Mouse (Mus musculus): ENCODE results near the gene Ggact. TPM values are rescaled to one million over a fixed set of nuclear protein-coding genes. Genes with fewer than 3 reads are reported as not detected.

The Ggact gene
- polyA plus RNA-seq, 1 experiment: 20.2 TPM

DNA sequence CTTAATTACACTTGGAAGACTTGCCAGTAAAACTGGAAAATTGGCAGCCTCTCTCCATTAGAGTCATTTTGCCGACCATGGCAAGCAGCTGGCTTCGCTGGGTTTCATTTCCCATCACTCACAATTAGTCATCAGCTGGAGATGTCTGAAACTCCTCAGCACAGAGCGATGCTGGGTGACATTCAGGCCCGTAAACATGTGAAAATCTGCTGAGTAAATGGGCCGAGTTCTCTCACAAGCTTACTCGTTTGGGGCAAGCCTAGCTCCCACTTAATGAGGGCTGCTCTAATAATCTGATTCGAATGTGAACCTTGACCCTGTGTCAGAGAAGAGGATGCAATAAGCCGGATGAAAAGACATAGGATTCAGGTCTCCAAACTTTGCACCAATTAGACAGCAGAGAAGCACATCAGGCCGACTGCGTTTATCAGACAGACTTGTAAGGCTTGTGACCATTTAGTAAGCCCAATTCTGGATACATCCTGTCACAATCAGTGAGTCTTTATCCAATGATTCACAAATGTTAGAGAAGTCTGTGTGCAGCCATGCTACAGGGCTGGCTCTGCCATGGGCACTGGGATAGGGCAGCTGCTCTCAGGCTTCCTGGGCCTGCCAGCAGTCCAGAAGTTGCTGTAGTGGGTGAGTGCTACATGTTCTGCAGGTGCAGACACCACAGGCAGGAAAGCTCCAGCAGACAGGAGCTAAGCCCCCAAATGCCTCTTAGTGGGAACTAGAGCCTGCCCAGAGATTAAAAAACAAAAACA lies 29.6 kb downstream of the Ggact start:
- Histone ChIP-seq H3K27ac (ENCODE audit: insufficient read depth, low read depth, low read length) (no peak overlapping the region), H3K4me1 (ENCODE audit: control insufficient read depth, insufficient read depth, low read length) (peaks cover 5% of the 10 kb centered on the region), H3K4me3 (ENCODE audit: insufficient read depth, low read length) (no peak overlapping the region)
- TF ChIP-seq CTCF (IDR thresholded peaks at IDR 0.05; ENCODE audit: low read depth, low read length): no peak
- no peak for TF ChIP-seq POLR2A (IDR thresholded peaks at IDR 0.05; ENCODE audit: borderline replicate concordance, low read depth, low read length)

DNA sequence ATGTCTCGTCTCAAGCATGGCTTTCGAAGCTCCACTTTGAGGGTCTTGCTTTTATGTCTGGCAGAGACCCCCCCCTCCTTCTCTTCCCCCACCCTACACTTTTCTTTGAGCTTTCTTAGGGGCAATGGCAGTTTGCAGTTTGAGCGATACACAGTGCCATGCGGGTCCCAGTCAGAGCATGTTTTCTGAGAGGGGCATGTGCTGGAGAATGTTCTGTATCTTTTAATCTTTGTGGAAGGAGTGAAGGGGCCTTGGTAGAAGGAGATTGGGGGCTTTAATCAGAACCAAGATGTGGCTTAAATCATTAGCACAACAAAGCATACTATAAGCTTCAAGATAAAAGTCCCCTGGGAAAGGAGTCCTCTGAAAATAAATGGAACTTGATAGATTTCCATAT lies 30.1 kb downstream of the Ggact start:
- TF ChIP-seq POLR2A (IDR thresholded peaks at IDR 0.05; ENCODE audit: borderline replicate concordance, low read depth, low read length): no peak
- no peak for TF ChIP-seq CTCF (IDR thresholded peaks at IDR 0.05; ENCODE audit: low read depth, low read length)
- no peak overlapping the region for H3K4me3 ChIP-seq (ENCODE audit: insufficient read depth, low read length)
- peaks cover 5% of the 10 kb centered on the region for H3K4me1 ChIP-seq (ENCODE audit: control insufficient read depth, insufficient read depth, low read length)
- no peak overlapping the region for H3K27ac ChIP-seq (ENCODE audit: insufficient read depth, low read depth, low read length)

DNA sequence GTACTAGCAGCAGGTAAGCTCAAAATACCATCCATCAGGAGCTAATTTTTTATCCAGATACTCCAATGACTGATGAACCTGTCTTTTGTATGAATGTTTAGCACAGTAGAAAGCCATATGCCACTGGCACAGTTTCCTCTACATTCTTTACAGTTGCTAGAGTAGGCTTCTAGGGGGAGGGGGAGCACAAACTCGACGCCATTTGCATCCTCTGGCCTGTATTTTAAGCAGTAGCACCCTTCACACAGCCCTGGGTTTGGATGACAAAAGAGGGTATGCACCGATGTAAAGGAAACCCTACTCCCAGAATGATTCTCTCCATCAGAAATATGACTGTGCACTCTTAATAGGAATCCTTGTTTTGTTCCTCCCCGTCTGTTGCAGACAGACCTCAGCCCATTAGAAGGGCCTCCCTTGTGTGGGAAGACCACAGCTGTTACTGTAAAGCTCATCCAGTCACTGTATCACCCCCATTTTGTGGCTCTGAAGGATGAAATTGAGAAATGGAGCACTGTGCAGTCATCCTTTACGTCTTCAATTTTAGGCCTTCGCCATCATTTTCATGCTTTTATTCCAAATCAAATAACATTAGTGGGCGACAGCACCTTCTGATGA lies 30.7 kb downstream of the Ggact start:
- peaks cover 5% of the 10 kb centered on the region for H3K4me1 ChIP-seq (ENCODE audit: control insufficient read depth, insufficient read depth, low read length)
- H3K4me3 ChIP-seq (ENCODE audit: insufficient read depth, low read length): no peak overlapping the region
- H3K27ac ChIP-seq (ENCODE audit: insufficient read depth, low read depth, low read length): no peak overlapping the region
- TF ChIP-seq CTCF (IDR thresholded peaks at IDR 0.05; ENCODE audit: low read depth, low read length): no peak
- TF ChIP-seq POLR2A (IDR thresholded peaks at IDR 0.05; ENCODE audit: borderline replicate concordance, low read depth, low read length): no peak

DNA sequence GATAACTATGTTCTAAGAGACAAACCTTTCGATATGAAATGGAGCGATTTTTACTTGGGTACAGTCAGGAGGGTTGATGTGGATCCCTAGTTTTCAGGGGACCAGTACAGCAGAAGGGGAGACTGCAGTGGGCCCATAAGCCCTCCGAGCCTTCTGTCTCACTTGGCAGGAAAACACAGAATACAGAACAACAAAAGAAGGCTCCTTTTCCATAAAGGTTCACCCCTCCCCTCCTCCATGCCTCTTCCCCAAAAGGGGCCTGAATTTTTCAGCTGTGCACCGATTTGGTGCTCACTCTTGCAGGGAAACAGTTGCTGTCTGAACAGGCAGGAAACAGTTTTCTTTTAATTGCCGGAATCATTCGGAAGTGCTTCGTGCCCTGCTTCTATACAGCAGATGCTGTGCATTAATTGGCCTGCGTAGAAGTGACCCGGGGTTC lies 31.3 kb downstream of the Ggact start:
- no peak overlapping the region for H3K4me3 ChIP-seq (ENCODE audit: insufficient read depth, low read length)
- H3K27ac ChIP-seq (ENCODE audit: insufficient read depth, low read depth, low read length): no peak overlapping the region
- H3K4me1 ChIP-seq (ENCODE audit: control insufficient read depth, insufficient read depth, low read length): peaks cover 5% of the 10 kb centered on the region
- TF ChIP-seq CTCF (IDR thresholded peaks at IDR 0.05; ENCODE audit: low read depth, low read length) (no peak), POLR2A (IDR thresholded peaks at IDR 0.05; ENCODE audit: borderline replicate concordance, low read depth, low read length) (no peak)

DNA sequence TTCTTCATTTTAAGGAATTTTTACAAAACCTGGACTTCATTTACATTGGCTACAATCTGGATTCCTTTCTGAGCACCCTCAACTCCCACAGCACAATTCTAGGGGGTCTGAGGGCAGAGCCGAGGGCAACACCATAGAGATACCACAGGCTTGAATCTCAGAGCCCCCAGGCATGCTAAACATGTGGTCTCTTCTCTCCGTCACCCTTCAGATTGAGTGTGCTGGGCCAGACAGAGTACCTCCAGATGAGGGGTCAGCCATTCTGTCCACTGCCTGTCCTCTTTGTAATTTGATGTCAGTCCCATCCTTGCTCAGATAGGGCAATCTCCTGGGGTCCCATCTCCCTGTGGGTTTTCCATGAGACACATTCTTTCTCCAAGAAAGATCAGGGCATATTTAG lies 31.9 kb downstream of the Ggact start:
- no peak for TF ChIP-seq CTCF (IDR thresholded peaks at IDR 0.05; ENCODE audit: low read depth, low read length)
- TF ChIP-seq POLR2A (IDR thresholded peaks at IDR 0.05; ENCODE audit: borderline replicate concordance, low read depth, low read length): no peak
- Histone ChIP-seq H3K4me3 (ENCODE audit: insufficient read depth, low read length) (no peak overlapping the region), H3K27ac (ENCODE audit: insufficient read depth, low read depth, low read length) (no peak overlapping the region), H3K4me1 (ENCODE audit: control insufficient read depth, insufficient read depth, low read length) (peaks cover 5% of the 10 kb centered on the region)

DNA sequence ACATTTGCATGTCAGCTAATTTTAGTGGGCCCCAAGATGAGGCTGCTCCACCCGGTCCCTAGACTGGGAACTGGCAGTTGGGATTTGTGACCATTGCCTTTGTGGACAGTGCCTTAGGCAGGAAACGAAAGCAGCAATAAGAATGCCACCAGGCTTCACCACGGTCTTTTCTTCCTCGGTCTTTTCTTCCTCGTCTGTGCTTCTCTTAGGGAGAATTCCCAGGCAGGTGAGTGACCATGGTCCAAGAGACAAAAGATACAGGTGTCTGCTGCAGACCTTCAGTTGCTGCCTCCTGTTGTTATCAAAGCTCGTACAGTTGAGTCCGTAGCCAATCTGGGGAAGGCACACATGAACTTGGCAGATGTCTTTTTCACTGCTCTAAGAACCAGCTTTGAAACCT lies 33.3 kb downstream of the Ggact start:
- TF ChIP-seq POLR2A (IDR thresholded peaks at IDR 0.05; ENCODE audit: borderline replicate concordance, low read depth, low read length): no peak
- no peak for TF ChIP-seq CTCF (IDR thresholded peaks at IDR 0.05; ENCODE audit: low read depth, low read length)
- peaks cover 5% of the 10 kb centered on the region for H3K4me1 ChIP-seq (ENCODE audit: control insufficient read depth, insufficient read depth, low read length)
- no peak overlapping the region for H3K4me3 ChIP-seq (ENCODE audit: insufficient read depth, low read length)
- no peak overlapping the region for H3K27ac ChIP-seq (ENCODE audit: insufficient read depth, low read depth, low read length)

DNA sequence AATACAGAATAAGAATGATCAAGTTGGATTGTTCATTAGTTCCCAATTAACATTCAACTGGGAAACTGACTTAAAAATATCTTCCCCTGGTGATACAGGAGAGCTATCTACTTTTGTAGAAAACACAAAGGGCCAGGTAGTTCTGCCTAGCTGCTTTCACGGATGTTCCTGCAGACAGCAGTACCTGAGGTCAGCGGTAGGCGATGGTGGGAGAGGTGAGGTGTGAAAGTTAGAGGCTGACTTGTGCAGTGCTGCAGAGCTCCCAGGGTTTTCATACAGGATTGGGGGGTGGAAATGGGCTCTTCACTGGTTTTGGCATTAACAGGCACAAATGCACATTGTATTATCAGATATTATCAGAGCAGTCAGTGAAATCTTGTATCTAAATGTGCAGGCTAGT lies 35.8 kb downstream of the Ggact start:
- H3K4me1 ChIP-seq (ENCODE audit: control insufficient read depth, insufficient read depth, low read length): no peaks in the 10 kb centered on the region
- no peak overlapping the region for H3K4me3 ChIP-seq (ENCODE audit: insufficient read depth, low read length)
- no peak overlapping the region for H3K27ac ChIP-seq (ENCODE audit: insufficient read depth, low read depth, low read length)
- TF ChIP-seq CTCF (IDR thresholded peaks at IDR 0.05; ENCODE audit: low read depth, low read length): no peak

DNA sequence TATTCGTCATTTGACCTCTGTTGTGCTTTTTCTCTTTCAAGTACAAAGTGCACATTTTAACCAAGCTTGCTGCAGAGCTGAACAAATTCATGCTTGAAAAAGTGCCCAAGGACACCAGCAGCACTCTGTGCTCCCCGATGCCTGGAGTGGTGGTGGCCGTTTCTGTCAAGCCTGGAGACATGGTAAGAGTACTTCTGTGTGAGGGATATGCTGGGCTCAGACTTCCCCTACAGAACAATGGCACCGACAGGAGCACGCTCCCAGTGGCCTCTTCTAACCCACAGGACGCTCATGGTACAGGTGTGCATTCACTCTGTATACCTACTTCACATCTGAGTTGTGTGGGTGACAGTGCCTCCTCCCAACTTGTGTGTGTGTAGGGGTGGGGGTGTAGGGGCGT lies 36.8 kb downstream of the Ggact start:
- no peak overlapping the region for H3K27ac ChIP-seq (ENCODE audit: insufficient read depth, low read depth, low read length)
- no peak overlapping the region for H3K4me3 ChIP-seq (ENCODE audit: insufficient read depth, low read length)
- H3K4me1 ChIP-seq (ENCODE audit: control insufficient read depth, insufficient read depth, low read length): no peaks in the 10 kb centered on the region
- TF ChIP-seq CTCF (IDR thresholded peaks at IDR 0.05; ENCODE audit: low read depth, low read length) (no peak), POLR2A (IDR thresholded peaks at IDR 0.05; ENCODE audit: borderline replicate concordance, low read depth, low read length) (no peak)

DNA sequence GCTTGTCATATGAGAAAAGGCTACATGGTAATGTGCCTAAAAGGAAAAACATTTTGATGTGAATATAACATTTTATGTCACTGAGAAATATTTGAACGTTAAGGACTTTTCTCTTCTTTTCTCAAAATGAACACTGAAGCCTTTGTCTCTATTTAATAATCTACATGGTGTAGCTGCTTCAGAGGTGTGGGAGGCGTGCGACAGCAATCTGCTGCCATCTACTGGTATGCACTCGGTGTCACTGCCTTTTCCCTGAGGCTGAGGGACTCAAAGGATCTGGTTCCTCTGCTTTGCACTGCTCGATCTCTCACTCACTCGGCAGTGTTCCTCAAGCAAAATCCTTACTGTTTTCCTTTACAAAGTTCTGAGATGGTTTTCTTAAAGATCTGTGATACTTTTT lies 37.4 kb downstream of the Ggact start:
- H3K27ac ChIP-seq (ENCODE audit: insufficient read depth, low read depth, low read length): no peak overlapping the region
- peak; percentile 93 for TF ChIP-seq CTCF (IDR thresholded peaks at IDR 0.05; ENCODE audit: low read depth, low read length)
- no peak for TF ChIP-seq POLR2A (IDR thresholded peaks at IDR 0.05; ENCODE audit: borderline replicate concordance, low read depth, low read length)
- H3K4me1 ChIP-seq (ENCODE audit: control insufficient read depth, insufficient read depth, low read length): no peaks in the 10 kb centered on the region
- H3K4me3 ChIP-seq (ENCODE audit: insufficient read depth, low read length): no peak overlapping the region

DNA sequence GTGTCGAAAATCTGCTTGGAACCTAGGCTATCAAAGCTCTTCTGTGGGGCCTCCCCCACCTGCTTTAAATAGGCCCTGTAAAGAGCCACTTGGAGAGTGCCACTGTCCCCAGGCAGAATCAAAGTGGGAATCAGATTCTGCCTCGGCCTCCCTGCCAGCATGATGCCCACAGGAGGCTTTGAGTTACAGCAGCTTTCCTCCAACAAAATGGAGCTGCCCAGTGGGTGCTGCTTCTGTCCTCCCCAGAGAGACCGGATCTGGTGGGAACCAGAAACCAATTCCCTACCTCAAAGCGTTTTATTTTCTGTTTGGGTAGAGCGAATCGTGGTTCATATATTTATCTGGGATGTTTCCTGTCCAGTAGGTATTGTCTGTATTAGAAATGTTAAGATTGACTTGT lies 37.9 kb downstream of the Ggact start:
- no peak overlapping the region for H3K4me3 ChIP-seq (ENCODE audit: insufficient read depth, low read length)
- H3K27ac ChIP-seq (ENCODE audit: insufficient read depth, low read depth, low read length): no peak overlapping the region
- no peaks in the 10 kb centered on the region for H3K4me1 ChIP-seq (ENCODE audit: control insufficient read depth, insufficient read depth, low read length)
- TF ChIP-seq CTCF (IDR thresholded peaks at IDR 0.05; ENCODE audit: low read depth, low read length): no peak
- TF ChIP-seq POLR2A (IDR thresholded peaks at IDR 0.05; ENCODE audit: borderline replicate concordance, low read depth, low read length): no peak
